Mouse (Mus musculus) liver, adult 2 months (tissue): ENCODE measurements at regions not wholly inside any gene's neighbourhood (a gene's known extent, or its start where the extent isn't known, plus 50 kb on each side); places are given as distances from the start of the nearest gene placed in this dataset.

Experiments used
- CTCF ChIP-seq: fragments of 200-500 bp; IDR thresholded peaks from 2 replicates; pipeline ENCODE4 v1.5.1; 2011; ENCODE audit warnings: low read depth, low read length, control low read depth
- POLR2A ChIP-seq: fragments of 200-500 bp; IDR thresholded peaks from 2 replicates; pipeline ENCODE4 v1.6.1; 2011; ENCODE audit warnings: low read length, control low read depth; ENCODE audit not compliant: insufficient read depth; ENCODE audit errors: extremely low read depth

DNA sequence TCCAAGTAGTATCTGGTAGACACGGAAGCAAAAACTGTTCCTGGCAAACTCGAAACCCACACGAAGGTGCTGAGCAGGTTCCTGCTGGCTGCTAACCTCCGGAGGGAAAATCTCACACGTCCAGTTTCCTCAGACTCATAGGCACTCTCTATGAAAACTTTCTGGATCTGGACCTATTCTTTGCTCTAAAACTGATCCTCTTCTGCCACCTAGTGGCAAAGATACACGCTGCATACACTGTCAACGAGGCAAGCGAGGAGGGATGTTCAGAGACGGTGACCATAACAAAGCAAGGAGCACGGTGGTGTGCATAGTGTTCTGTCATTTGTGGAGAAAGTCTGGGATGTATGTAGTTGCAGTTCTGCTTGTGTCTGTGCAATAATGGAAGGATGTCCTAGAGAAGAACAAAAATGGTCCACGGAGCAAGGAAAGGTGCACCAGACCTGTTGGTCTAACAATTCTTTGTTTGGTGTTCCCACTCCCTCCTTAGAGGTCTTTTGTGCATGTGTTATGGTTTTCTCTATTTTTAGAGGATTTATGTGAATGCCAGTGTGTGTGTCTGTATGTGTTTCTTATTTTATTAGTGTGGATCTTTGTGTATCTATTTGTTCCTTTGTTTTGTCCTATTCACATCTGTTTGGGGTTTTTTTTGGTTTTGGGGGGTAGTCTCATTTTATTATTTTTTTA is 57.0 kb upstream of the Siglech start:
- TF ChIP-seq CTCF (peak; percentile 58), POLR2A (no peak)
